Mouse (Mus musculus): Measurements from ENCODE around the gene Wdr93. TPM values are rescaled to one million over a fixed set of nuclear protein-coding genes. Genes with fewer than 3 reads are reported as not detected.

The Wdr93 gene
- polyA plus RNA-seq, 2 experiments, result 0.04 to 0.08 TPM

GRCm38 (mm10) chr7:79744585-79744984 is 1.6 kb downstream of the Wdr93 start:
- Histone ChIP-seq H3K4me3 (ENCODE audit: insufficient read depth in 1 of 2, low read depth in 2 of 2, low read length in 2 of 2) (no peak overlapping the region), H3K36me3 (replicated peaks; ENCODE audit: control insufficient read depth, insufficient read depth, low read depth) (no peaks in the 10 kb centered on the region), H3K27me3 (ENCODE audit: control insufficient read depth, insufficient read depth, low read length) (no peaks in the 10 kb centered on the region), H3K27ac (no peak overlapping the region), H3K4me2 (ENCODE audit: low read depth) (no peak overlapping the region), H3K4me1 (replicated peaks; ENCODE audit: control insufficient read depth in 2 of 2, insufficient read depth in 2 of 2, low read length in 1 of 2) (peaks cover 3 to 6% of the 10 kb centered on the region in 2 experiments; a peak in 2 of 4 replicates), H3K9ac (replicated peaks) (no peak overlapping the region), H3K9me3 (ENCODE audit: control insufficient read depth, low read length) (no peaks in the 10 kb centered on the region)
- 33% methylated on average over 5 of the region's 5 CpGs for WGBS (ENCODE audit: insufficient replicate concordance)
- TF ChIP-seq EP300 (IDR thresholded peaks at IDR 0.05; ENCODE audit: low read depth) (no peak), CTCF (IDR thresholded peaks at IDR 0.05; ENCODE audit: low read depth) (no peak)
- ATAC-seq (ENCODE audit: insufficient read depth) (no peak), DNase-seq (ENCODE audit: low read depth in 3 of 3, low spot score in 3 of 3) (no peak)

- Histone ChIP-seq H3K4me3 (ENCODE audit: insufficient read depth in 1 of 2, low read depth in 2 of 2, low read length in 2 of 2) (no peak overlapping the region), H3K9ac (replicated peaks) (no peak overlapping the region), H3K36me3 (replicated peaks; ENCODE audit: control insufficient read depth, insufficient read depth, low read depth) (no peaks in the 10 kb centered on the region), H3K27ac (no peak overlapping the region), H3K27me3 (ENCODE audit: control insufficient read depth, insufficient read depth, low read length) (no peaks in the 10 kb centered on the region), H3K4me1 (replicated peaks; ENCODE audit: control insufficient read depth in 2 of 2, insufficient read depth in 2 of 2, low read length in 1 of 2) (peaks cover 3 to 4% of the 10 kb centered on the region in 2 experiments; a peak in 2 of 4 replicates), H3K4me2 (ENCODE audit: low read depth) (no peak overlapping the region), H3K9me3 (ENCODE audit: control insufficient read depth, low read length) (no peaks in the 10 kb centered on the region)
- 52% methylated on average over 6 of the region's 6 CpGs for WGBS (ENCODE audit: insufficient replicate concordance)
- TF ChIP-seq CTCF (IDR thresholded peaks at IDR 0.05; ENCODE audit: low read depth), result no peak
- TF ChIP-seq EP300 (IDR thresholded peaks at IDR 0.05; ENCODE audit: low read depth), result no peak
- ATAC-seq (ENCODE audit: insufficient read depth) (no peak), DNase-seq (ENCODE audit: low read depth in 3 of 3, low spot score in 3 of 3) (no peak)
Observed at GRCm38 (mm10) chr7:79747659-79748058, 4.7 kb downstream of the Wdr93 start.

GRCm38 (mm10) chr7:79749511-79749910 is 6.5 kb downstream of the Wdr93 start:
- ATAC-seq (ENCODE audit: insufficient read depth), result no peak
- Histone ChIP-seq H3K9me3 (ENCODE audit: control insufficient read depth, low read length) (no peaks in the 10 kb centered on the region), H3K27ac (no peak overlapping the region), H3K4me1 (replicated peaks; ENCODE audit: control insufficient read depth in 2 of 2, insufficient read depth in 2 of 2, low read length in 1 of 2) (no peaks in the 10 kb centered on the region), H3K27me3 (ENCODE audit: control insufficient read depth, insufficient read depth, low read length) (no peaks in the 10 kb centered on the region), H3K36me3 (replicated peaks; ENCODE audit: control insufficient read depth, insufficient read depth, low read depth) (no peaks in the 10 kb centered on the region), H3K4me2 (ENCODE audit: low read depth) (no peak overlapping the region), H3K4me3 (ENCODE audit: insufficient read depth in 1 of 2, low read depth in 2 of 2, low read length in 2 of 2) (no peak overlapping the region), H3K9ac (replicated peaks) (no peak overlapping the region)
- TF ChIP-seq EP300 (IDR thresholded peaks at IDR 0.05; ENCODE audit: low read depth) (no peak), CTCF (IDR thresholded peaks at IDR 0.05; ENCODE audit: low read depth) (no peak)
- DNase-seq (ENCODE audit: low read depth in 3 of 3, low spot score in 3 of 3), result no peak
- WGBS (ENCODE audit: insufficient replicate concordance), result 70% methylated on average over 6 of the region's 6 CpGs

DNA sequence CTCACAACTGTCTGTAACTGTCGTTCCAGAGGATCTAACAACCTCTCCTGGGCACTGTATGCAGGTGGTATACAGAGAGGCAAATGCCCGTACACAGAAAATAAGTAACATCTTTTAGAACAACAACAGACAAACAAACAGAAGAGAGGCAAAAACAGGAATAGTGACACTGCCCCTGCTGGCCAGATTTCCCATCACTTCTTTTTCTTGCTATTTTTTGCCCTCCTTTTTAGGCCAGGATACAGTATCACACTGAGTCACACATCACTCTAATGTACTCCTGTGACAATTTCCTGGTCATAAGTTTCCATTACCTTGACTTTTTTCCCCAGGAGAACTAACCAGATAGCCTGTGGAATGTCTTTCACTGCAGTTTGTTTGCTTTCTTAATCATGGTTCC is 13.4 kb downstream of the Wdr93 start:
- Histone ChIP-seq H3K4me1 (replicated peaks; ENCODE audit: control insufficient read depth in 2 of 2, insufficient read depth in 2 of 2, low read length in 1 of 2) (no peaks in the 10 kb centered on the region), H3K27ac (no peak overlapping the region), H3K9ac (replicated peaks) (no peak overlapping the region), H3K4me3 (ENCODE audit: insufficient read depth in 1 of 2, low read depth in 2 of 2, low read length in 2 of 2) (no peak overlapping the region), H3K27me3 (ENCODE audit: control insufficient read depth, insufficient read depth, low read length) (no peaks in the 10 kb centered on the region), H3K36me3 (replicated peaks; ENCODE audit: control insufficient read depth, insufficient read depth, low read depth) (no peaks in the 10 kb centered on the region), H3K9me3 (ENCODE audit: control insufficient read depth, low read length) (no peaks in the 10 kb centered on the region), H3K4me2 (ENCODE audit: low read depth) (no peak overlapping the region)
- ATAC-seq (ENCODE audit: insufficient read depth) (no peak), DNase-seq (ENCODE audit: low read depth in 3 of 3, low spot score in 3 of 3) (no peak)
- 31% methylated on average over 2 of the region's 2 CpGs for WGBS (ENCODE audit: insufficient replicate concordance)
- peak; percentile 8; the same call in 1 of the 2 replicates for TF ChIP-seq CTCF (IDR thresholded peaks at IDR 0.05; ENCODE audit: low read depth)
- no peak for TF ChIP-seq EP300 (IDR thresholded peaks at IDR 0.05; ENCODE audit: low read depth)

GRCm38 (mm10) chr7:79758176-79758575 is 15.2 kb downstream of the Wdr93 start:
- Histone ChIP-seq H3K4me2 (ENCODE audit: low read depth) (no peak overlapping the region), H3K9me3 (ENCODE audit: control insufficient read depth, low read length) (no peaks in the 10 kb centered on the region), H3K4me3 (ENCODE audit: insufficient read depth in 1 of 2, low read depth in 2 of 2, low read length in 2 of 2) (no peak overlapping the region), H3K9ac (replicated peaks) (no peak overlapping the region), H3K27me3 (ENCODE audit: control insufficient read depth, insufficient read depth, low read length) (no peaks in the 10 kb centered on the region), H3K36me3 (replicated peaks; ENCODE audit: control insufficient read depth, insufficient read depth, low read depth) (no peaks in the 10 kb centered on the region), H3K4me1 (replicated peaks; ENCODE audit: control insufficient read depth in 2 of 2, insufficient read depth in 2 of 2, low read length in 1 of 2) (no peaks in the 10 kb centered on the region), H3K27ac (no peak overlapping the region)
- ATAC-seq (ENCODE audit: insufficient read depth) (no peak), DNase-seq (ENCODE audit: low read depth in 3 of 3, low spot score in 3 of 3) (no peak)
- 46% methylated on average over 6 of the region's 6 CpGs for WGBS (ENCODE audit: insufficient replicate concordance)
- no peak for TF ChIP-seq CTCF (IDR thresholded peaks at IDR 0.05; ENCODE audit: low read depth)
- no peak for TF ChIP-seq EP300 (IDR thresholded peaks at IDR 0.05; ENCODE audit: low read depth)
